Mouse (Mus musculus) neutrophil, adult 65 days (primary cell): ENCODE measurements around the gene Slc30a1. TPM values are rescaled to one million over a fixed set of nuclear protein-coding genes. Genes with fewer than 3 reads are reported as not detected.

Experiments used
- total RNA-seq: library from RNA; stranded (reverse); gene quantifications from 2 replicates; pipeline ENCODE4 v1.2.4, GENCODE M21; 2023

Gene Slc30a1
- 10.8 and 22.5 TPM in 2 replicates for total RNA-seq

GRCm38 (mm10) chr1:191906571-191907430 is at the start of gene Slc30a1:
Gene Slc30a1, plus strand, starts transcription at chr1:191906767.

Other genes starting within 250 kb of the Slc30a1 start
- 73.4 and 78.1 TPM in 2 replicates for gene Lpgat1, start 188.9 kb upstream of the Slc30a1 start, total RNA-seq
- 19.7 and 27.1 TPM in 2 replicates for gene Nek2, start 85.3 kb upstream of the Slc30a1 start, total RNA-seq
- gene Rd3, start 70.6 kb downstream of the Slc30a1 start, total RNA-seq = 0.88 and 1.1 TPM in 2 replicates
- gene Traf5, start 185.8 kb downstream of the Slc30a1 start, total RNA-seq = 14.8 and 16.2 TPM in 2 replicates
- 10.6 and 15.7 TPM in 2 replicates for gene Rcor3, start 231.3 kb downstream of the Slc30a1 start, total RNA-seq